Mouse (Mus musculus) liver, embryonic 13.5 days (tissue): ENCODE measurements around the gene Nek9. TPM values are rescaled to one million over a fixed set of nuclear protein-coding genes. Genes with fewer than 3 reads are reported as not detected.

ENCODE experiments used
- ATAC-seq: fragments of 200-750 bp; cut with Nextera tagmentation; 2 replicates; pipeline ENCODE4 v1.8.0; 2017; ENCODE audit warnings: low read depth, mild to moderate bottlenecking, moderate number of reproducible peaks, moderate library complexity
- DNase-seq: peaks from one replicate; pipeline ENCODE4 v3.0.0; 2022
- H3K27ac ChIP-seq: fragments of 300-500 bp; sonication (generic); 2 replicates; pipeline ENCODE4 v1.5.1; 2015; ENCODE audit warnings: moderate library complexity, mild to moderate bottlenecking, inconsistent platforms
- H3K27me3 ChIP-seq: fragments of 300-500 bp; sonication (generic); 2 replicates; pipeline ENCODE4 v1.6.1; 2015; ENCODE audit warnings: mild to moderate bottlenecking, inconsistent platforms
- H3K36me3 ChIP-seq: fragments of 300-500 bp; sonication (generic); 2 replicates; pipeline ENCODE4 v1.6.1; 2015; ENCODE audit warnings: mild to moderate bottlenecking, inconsistent platforms
- H3K4me1 ChIP-seq: fragments of 300-500 bp; sonication (generic); replicated peaks from 2 replicates; pipeline ENCODE4 v1.6.1; 2015; ENCODE audit warnings: inconsistent platforms
- H3K4me2 ChIP-seq: fragments of 300-500 bp; sonication (generic); 2 replicates; pipeline ENCODE4 v1.6.1; 2015; ENCODE audit warnings: inconsistent platforms, mild to moderate bottlenecking, moderate library complexity
- H3K4me3 ChIP-seq: fragments of 300-500 bp; sonication (generic); replicated peaks from 2 replicates; pipeline ENCODE4 v1.5.1; 2015; ENCODE audit warnings: mild to moderate bottlenecking, inconsistent platforms
- H3K9ac ChIP-seq: fragments of 300-500 bp; sonication (generic); 2 replicates; pipeline ENCODE4 v1.6.1; 2015; ENCODE audit warnings: mild to moderate bottlenecking, inconsistent platforms
- H3K9me3 ChIP-seq: fragments of 300-500 bp; sonication (generic); replicated peaks from 2 replicates; pipeline ENCODE4 v1.6.1; 2016; ENCODE audit warnings: inconsistent platforms
- WGBS: fragments of 180-500 bp; shearing (Covaris S2); methylation state at CpG from one replicate; pipeline ENCODE4 v1.1.7; 2015; ENCODE audit not compliant: insufficient replicate concordance; 5-methylcytosine and 5-hydroxymethylcytosine counted together
- polyA plus RNA-seq: library from polyadenylated mRNA; unstranded; fragments of >200 nt; fragmentation: Nextera tagmentation; extraction: Ambion mirVana; gene quantifications from 2 replicates; pipeline ENCODE4 v1.2.1, GENCODE M21; 2015

The Nek9 gene
- polyA plus RNA-seq, 1 experiment from 2014 or later, result 5.0 TPM

DNA sequence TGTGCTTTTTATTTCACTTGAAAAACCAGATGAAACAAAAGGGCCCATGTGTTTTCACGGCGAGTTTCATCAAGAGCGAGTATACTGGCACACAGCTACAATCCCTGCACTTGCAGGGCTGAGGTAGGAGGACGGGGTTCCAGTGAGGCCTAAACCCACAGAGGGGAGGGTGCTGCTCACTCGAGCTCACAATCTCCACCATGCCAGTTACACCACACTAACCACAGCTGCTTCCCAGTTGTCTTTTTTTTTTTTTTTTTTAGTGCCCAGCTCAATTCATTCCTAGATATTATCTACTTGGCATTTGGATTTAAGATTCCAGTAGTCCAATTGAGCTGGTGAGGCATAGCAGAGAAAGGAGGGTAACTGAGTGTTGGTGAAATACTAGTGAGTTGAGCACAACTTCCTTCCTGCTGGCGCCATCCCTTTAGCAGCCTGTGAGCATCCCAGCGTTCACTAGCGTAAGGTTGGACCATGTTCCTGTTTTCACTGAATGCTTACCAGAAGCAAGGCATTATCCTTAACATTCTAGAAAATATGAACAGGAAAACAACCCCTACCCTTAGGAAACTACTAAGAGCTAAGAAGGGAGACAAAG lies 33.0 kb upstream of the Nek9 start:
- H3K9ac ChIP-seq, result no peak overlapping the region
- peaks cover 63% of the 10 kb centered on the region for H3K4me1 ChIP-seq
- no peaks in the 10 kb centered on the region for H3K9me3 ChIP-seq
- H3K36me3 ChIP-seq, result no peaks in the 10 kb centered on the region
- 0 out of 2 replicates have a peak overlapping the region, but pooled peaks have one; percentile 59 for H3K27ac ChIP-seq
- 0 out of 2 replicates have a peak overlapping the region, but pooled peaks have one; percentile 81 for H3K4me3 ChIP-seq
- ATAC-seq, result no peak
- no peaks in the 10 kb centered on the region for H3K27me3 ChIP-seq
- DNase-seq, result no peak
- 34% methylated on average over 8 of the region's 8 CpGs for WGBS
- peak overlapping the region; percentile 67 for H3K4me2 ChIP-seq

GRCm38 (mm10) chr12:85368441-85369063 lies 29.4 kb upstream of the Nek9 start:
- H3K4me1 ChIP-seq, result peaks cover 77% of the 10 kb centered on the region
- H3K4me2 ChIP-seq, result no peak overlapping the region
- no peak overlapping the region for H3K4me3 ChIP-seq
- 66% methylated on average over 6 of the region's 6 CpGs for WGBS
- H3K9ac ChIP-seq, result no peak overlapping the region
- DNase-seq, result no peak
- peaks cover 4% of the 10 kb centered on the region; the same call in 1 of the 2 replicates for H3K36me3 ChIP-seq
- no peak for ATAC-seq
- H3K27me3 ChIP-seq, result no peaks in the 10 kb centered on the region
- no peak overlapping the region for H3K27ac ChIP-seq
- no peaks in the 10 kb centered on the region for H3K9me3 ChIP-seq

DNA sequence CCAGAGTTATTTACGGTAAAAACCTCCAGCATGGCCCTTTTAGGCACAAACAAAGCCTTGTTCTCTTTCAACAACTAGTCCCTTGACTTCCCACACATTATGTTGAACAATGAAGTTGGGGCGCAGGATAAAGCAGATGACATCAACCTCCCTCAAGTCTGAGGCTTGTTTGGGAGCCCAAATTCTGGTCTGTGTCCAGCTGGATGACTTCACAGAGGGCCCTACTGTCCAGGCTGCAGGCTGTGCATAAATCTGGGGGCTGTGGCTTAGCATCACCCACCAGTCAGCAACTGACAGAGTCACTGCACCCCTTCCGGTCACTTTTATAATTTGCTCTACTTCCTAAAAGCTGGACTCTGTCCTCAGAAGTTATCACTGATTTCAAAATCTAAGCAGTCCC lies 27.1 kb upstream of the Nek9 start:
- Histone ChIP-seq H3K27me3 (no peaks in the 10 kb centered on the region), H3K27ac (no peak overlapping the region), H3K9ac (no peak overlapping the region), H3K4me1 (peaks cover 65% of the 10 kb centered on the region), H3K9me3 (no peaks in the 10 kb centered on the region), H3K4me2 (no peak overlapping the region), H3K4me3 (no peak overlapping the region), H3K36me3 (peaks cover 4% of the 10 kb centered on the region; the same call in 1 of the 2 replicates)
- WGBS, result 79% methylated on average over 3 of the region's 3 CpGs
- no peak for DNase-seq
- ATAC-seq, result no peak

DNA sequence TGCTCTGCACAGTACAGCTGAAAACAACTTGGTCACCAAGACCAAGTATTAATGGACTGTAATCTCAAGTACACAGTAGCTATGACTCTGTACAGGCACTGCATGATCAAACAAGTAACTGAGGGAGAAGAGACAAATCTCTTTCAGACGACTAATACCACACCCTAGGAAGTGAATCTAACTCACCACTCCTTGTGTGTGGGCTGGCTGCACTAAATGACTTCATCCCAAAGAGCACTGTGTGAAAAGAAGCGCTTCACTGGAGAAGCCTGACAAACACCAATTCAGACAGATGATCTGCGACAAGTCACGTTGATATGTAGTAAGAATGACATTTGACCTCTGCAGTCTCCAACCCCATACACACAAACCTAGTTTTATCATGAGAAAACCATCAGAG lies 23.3 kb upstream of the Nek9 start:
- ATAC-seq, result no peak
- 66% methylated on average over 4 of the region's 4 CpGs for WGBS
- Histone ChIP-seq H3K4me3 (no peak overlapping the region), H3K9ac (no peak overlapping the region), H3K4me2 (no peak overlapping the region), H3K4me1 (peaks cover 35% of the 10 kb centered on the region), H3K27ac (no peak overlapping the region), H3K9me3 (no peaks in the 10 kb centered on the region), H3K27me3 (no peaks in the 10 kb centered on the region), H3K36me3 (peaks cover 4% of the 10 kb centered on the region; the same call in 1 of the 2 replicates)
- no peak for DNase-seq

DNA sequence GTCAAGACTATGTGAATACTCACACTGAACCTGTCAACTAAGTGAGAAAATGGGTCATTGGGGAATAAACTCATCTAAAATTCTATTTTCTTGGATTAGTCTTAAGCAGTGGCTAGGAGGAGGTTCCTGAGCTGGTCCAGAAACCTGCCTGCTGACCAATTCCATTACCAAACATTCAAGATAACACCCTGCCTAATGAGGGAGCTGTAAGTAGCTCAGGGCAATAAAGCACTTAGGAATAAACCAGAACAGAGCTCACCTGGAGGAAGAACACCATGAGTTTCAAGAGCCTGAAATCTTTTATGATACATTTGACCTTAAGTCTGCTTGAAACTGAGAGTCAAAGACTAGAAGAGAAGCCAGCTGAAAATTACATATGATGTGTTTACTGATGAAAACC lies 22.4 kb upstream of the Nek9 start:
- Histone ChIP-seq H3K27me3 (no peaks in the 10 kb centered on the region), H3K9ac (no peak overlapping the region), H3K4me1 (peaks cover 31% of the 10 kb centered on the region), H3K27ac (no peak overlapping the region), H3K4me2 (no peak overlapping the region), H3K4me3 (no peak overlapping the region), H3K36me3 (peaks cover 4% of the 10 kb centered on the region; the same call in 1 of the 2 replicates), H3K9me3 (no peaks in the 10 kb centered on the region)
- DNase-seq, result no peak
- ATAC-seq, result no peak

- no peak for DNase-seq
- WGBS, result 91% methylated on average over 3 of the region's 3 CpGs
- Histone ChIP-seq H3K9ac (no peak overlapping the region), H3K4me3 (no peak overlapping the region), H3K27me3 (no peaks in the 10 kb centered on the region), H3K4me1 (peaks cover 26% of the 10 kb centered on the region), H3K4me2 (no peak overlapping the region), H3K27ac (no peak overlapping the region), H3K36me3 (peaks cover 4% of the 10 kb centered on the region; the same call in 1 of the 2 replicates), H3K9me3 (no peaks in the 10 kb centered on the region)
- no peak for ATAC-seq
Observed at GRCm38 (mm10) chr12:85361165-85361564, 22.0 kb upstream of the Nek9 start.

DNA sequence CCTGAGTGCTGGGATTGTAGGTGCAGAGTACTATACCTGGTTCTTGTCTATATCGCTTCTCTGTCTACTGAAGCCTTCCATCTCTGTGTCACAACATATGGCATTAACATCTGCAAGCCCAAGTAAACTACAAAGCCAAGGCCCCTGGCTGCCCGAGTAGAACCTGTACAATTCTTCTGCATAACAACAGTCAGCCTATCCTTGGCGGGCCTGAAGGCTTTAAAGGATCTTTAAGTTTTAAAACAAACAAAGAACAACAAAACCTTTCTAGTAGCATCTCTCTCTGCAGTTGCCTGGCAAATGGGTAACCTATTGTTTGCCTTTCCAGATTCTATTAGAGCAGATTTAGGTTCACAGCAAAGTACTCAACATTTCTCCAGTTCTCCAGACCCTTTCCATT lies 14.9 kb upstream of the Nek9 start:
- H3K27me3 ChIP-seq, result no peaks in the 10 kb centered on the region
- no peak overlapping the region for H3K27ac ChIP-seq
- H3K36me3 ChIP-seq, result peaks cover 38% of the 10 kb centered on the region
- no peak overlapping the region for H3K4me2 ChIP-seq
- H3K4me1 ChIP-seq, result peaks cover 2% of the 10 kb centered on the region; the same call in 1 of the 2 replicates
- 79% methylated on average over 3 of the region's 3 CpGs for WGBS
- no peaks in the 10 kb centered on the region for H3K9me3 ChIP-seq
- DNase-seq, result no peak
- no peak for ATAC-seq
- no peak overlapping the region for H3K4me3 ChIP-seq
- H3K9ac ChIP-seq, result no peak overlapping the region

DNA sequence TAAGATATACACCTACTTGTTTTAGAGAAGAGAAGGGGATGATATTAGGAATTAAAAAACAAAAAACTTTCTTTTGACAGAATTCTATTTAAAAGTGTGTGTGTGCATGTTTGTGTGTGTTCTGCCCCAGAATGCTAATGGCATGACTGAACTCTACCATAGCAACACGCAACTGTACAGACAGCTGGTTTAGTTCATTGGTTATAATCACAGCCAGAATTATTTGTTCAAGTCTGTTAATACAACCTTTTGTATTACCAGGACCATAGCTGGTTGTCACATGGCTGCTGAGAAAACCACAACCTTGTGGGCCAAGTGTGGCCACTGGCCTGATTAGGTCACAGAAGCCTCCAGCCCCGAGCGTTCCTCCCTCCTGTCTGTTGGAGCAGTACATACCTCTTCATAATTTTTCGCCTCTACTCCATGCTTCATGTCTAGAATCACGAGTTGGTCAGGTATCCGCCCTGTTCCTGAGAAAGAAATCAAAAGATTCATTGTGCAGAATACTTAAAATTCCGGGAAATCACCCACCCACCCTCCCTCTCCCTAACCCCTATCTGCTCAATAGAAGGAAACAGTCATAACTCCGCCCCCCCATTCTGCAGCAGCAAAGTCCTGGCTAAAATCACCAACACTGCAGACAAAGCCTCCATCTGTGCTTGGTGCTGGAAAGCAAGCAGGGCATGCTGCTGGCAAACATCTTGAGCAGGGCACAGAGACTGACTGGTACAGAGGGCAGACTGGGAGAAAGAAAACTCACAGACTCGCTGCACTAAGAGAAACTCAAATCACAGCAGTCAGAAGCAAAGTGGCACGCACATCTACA lies 11.5 kb upstream of the Nek9 start:
- no peak overlapping the region for H3K27ac ChIP-seq
- no peak overlapping the region for H3K9ac ChIP-seq

DNA sequence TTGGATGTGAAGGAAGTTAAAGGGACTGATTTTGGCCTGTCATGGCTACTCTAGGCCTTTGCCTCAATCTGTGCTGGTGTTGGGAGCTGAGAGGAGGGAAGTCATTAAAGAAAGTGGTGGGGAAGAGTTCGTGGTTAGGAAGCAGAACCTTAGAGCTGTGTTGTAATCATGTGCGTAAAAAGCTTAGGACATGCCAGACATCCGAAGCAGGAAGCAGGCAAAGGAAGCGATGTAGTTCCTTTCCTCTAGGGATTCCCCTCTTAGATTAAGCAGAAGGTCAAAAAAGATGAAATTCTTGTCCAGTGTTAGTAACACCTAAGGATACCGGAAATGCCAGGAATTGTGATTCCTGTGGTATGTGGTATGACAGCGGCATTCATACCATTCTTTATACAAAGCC lies 9.2 kb upstream of the Nek9 start:
- Histone ChIP-seq H3K4me1 (peaks cover 13% of the 10 kb centered on the region), H3K9ac (no peak overlapping the region), H3K4me3 (no peak overlapping the region), H3K27ac (0 out of 2 replicates have a peak overlapping the region, but pooled peaks have one; percentile 26), H3K27me3 (no peaks in the 10 kb centered on the region), H3K4me2 (no peak overlapping the region), H3K36me3 (peaks cover 58% of the 10 kb centered on the region), H3K9me3 (no peaks in the 10 kb centered on the region)
- ATAC-seq (no peak), DNase-seq (no peak)
- WGBS, result 65% methylated on average over 6 of the region's 6 CpGs

More for the DNA sequence above, 11.5 kb upstream of the Nek9 start:
- no peaks in the 10 kb centered on the region for H3K27me3 ChIP-seq
- DNase-seq (no peak), ATAC-seq (no peak)
- H3K4me2 ChIP-seq, result no peak overlapping the region
- no peaks in the 10 kb centered on the region for H3K9me3 ChIP-seq
- peaks cover 58% of the 10 kb centered on the region for H3K36me3 ChIP-seq
- no peak overlapping the region for H3K4me3 ChIP-seq
- peaks cover 13% of the 10 kb centered on the region for H3K4me1 ChIP-seq
- 64% methylated on average over 10 of the region's 10 CpGs for WGBS

DNA sequence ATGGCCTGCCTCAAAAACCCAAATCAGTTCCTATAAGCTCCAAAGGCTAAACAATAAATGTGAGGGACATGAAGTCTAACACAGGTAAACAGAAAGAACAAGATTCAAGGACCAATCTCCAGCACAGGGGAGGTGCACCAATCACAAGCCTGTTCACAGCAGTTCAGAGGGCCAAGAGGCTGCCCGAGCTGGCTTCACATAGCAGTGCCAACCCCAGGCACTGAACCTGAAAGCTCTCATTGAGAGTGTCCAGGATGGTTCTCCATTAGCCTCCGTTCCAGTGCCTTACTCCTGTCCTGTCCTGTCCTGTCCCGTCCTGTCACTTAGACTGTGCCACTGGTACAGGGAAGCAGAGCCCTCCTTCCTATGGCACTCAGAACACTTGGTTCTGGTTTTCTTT lies 8.0 kb upstream of the Nek9 start:
- Histone ChIP-seq H3K4me3 (no peak overlapping the region), H3K27ac (no peak overlapping the region), H3K9me3 (no peaks in the 10 kb centered on the region), H3K4me1 (peaks cover 13% of the 10 kb centered on the region), H3K36me3 (peaks cover 58% of the 10 kb centered on the region), H3K4me2 (no peak overlapping the region), H3K9ac (no peak overlapping the region), H3K27me3 (no peaks in the 10 kb centered on the region)
- 80% methylated on average over 3 of the region's 3 CpGs for WGBS
- DNase-seq (no peak), ATAC-seq (0 out of 2 replicates have a peak, but pooled peaks have one; percentile 20)

DNA sequence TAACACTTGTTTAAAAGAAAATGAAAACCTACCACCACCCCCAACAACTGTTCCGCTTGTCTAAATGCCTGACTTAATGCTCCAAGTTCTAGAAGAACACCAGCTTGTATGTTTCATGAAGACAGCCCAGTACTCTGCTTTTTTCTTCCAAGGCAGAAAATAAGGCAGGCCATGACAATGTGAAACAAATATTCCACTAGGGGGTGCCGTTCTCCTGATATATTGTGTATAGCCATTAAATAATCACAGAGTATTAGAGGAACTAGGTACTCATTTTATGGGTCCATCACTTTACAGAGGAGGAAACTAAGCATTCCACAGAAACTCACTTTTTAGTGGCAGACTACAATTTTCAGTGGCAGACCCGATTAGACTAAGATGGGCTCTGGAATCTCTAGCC lies 7.2 kb upstream of the Nek9 start:
- 47% methylated on average over 3 of the region's 3 CpGs for WGBS
- DNase-seq, result peak; percentile 27

More for the DNA sequence above, 7.2 kb upstream of the Nek9 start:
- Histone ChIP-seq H3K36me3 (peaks cover 61% of the 10 kb centered on the region), H3K4me1 (peaks cover 16% of the 10 kb centered on the region), H3K9me3 (no peaks in the 10 kb centered on the region), H3K4me3 (no peak overlapping the region), H3K4me2 (no peak overlapping the region), H3K9ac (no peak overlapping the region), H3K27me3 (no peaks in the 10 kb centered on the region), H3K27ac (no peak overlapping the region)
- no peak for ATAC-seq
